Mouse (Mus musculus) splenic B cell, adult 2 months (primary cell): Measurements from ENCODE around the gene Gm5269.

Source experiments
- DNase-seq: peaks from one replicate; pipeline ENCODE4 v3.0.0-alpha.2; 2011; ENCODE audit warnings: low read depth, low spot score
- H3K27me3 ChIP-seq: 2 replicates; pipeline ENCODE4 v1.6.1; 2012; ENCODE audit warnings: mild to moderate bottlenecking, low read length, moderate library complexity, mixed read lengths; ENCODE audit not compliant: control insufficient read depth, poor library complexity, insufficient read depth, severe bottlenecking
- H3K36me3 ChIP-seq: 2 replicates; pipeline ENCODE4 v1.6.1; 2012; ENCODE audit warnings: mild to moderate bottlenecking, low read length, moderate library complexity, mixed read lengths; ENCODE audit not compliant: control insufficient read depth, poor library complexity, insufficient read depth, severe bottlenecking

Gene Gm5269

DNA sequence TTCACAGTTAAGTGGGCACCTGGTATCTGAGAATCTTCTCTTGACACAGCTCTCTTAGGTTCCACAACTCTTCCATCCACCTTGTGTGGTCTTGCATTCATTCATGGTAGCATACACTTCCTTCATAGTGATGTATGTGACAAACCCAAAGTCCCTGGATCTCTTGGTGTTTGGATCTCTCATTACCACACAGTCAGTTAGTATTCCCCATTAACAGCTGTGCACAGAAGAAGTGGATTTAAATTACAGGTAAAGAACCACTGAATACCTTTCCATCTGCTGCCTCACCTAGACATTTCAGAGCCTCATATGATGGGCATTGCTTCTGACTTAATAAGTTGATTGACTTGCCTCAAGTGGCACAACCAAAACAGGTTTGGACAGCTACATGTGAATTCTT, at the start of gene Gm5269:
TSS of gene Gm5269 (minus strand) at position 101 of the 400 bp plus-strand sequence.
- Histone ChIP-seq H3K36me3 (no peaks in the 10 kb centered on the region), H3K27me3 (no peaks in the 10 kb centered on the region)
- no peak for DNase-seq

DNA sequence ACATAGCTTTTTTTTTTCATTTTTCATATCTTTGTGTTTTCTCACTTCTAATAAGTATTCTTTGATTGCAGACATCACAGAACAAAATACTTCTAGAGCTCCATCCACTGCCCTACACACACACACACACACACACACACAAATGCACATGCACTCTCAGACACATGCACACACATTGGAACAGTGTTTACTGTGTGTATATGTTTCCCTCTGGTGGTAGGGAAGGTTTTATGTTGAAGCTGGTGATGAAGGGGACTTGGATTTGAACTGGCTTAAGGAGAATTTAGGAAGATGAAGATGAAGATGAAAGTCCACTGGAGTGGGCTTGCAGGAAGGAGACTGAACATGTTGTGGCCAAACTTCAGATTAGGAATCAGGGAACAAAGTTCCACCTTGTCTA, 41.1 kb upstream of the Gm5269 start:
- Histone ChIP-seq H3K36me3 (no peaks in the 10 kb centered on the region), H3K27me3 (no peaks in the 10 kb centered on the region)
- no peak for DNase-seq

DNA sequence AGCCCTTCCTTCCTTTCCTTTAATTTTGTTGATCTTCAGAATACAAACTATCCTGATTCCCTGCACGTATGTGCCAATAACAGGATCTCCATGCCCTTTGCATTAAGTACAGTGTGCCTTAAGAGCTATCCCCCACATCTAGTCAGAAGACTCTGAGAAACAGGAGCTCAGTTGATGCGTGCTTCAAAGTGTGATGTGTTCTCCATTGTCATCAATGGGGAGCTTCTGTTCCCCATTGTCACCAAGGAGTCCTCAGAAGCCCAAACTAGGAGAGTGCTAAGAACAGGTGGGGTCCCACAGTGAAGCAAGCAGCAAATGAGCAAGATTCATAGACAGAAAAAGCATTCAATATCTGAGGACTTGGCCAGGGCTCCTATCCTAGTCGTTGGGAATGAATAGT, 36.8 kb upstream of the Gm5269 start:
- DNase-seq: no peak
- Histone ChIP-seq H3K27me3 (no peaks in the 10 kb centered on the region), H3K36me3 (no peaks in the 10 kb centered on the region)

DNA sequence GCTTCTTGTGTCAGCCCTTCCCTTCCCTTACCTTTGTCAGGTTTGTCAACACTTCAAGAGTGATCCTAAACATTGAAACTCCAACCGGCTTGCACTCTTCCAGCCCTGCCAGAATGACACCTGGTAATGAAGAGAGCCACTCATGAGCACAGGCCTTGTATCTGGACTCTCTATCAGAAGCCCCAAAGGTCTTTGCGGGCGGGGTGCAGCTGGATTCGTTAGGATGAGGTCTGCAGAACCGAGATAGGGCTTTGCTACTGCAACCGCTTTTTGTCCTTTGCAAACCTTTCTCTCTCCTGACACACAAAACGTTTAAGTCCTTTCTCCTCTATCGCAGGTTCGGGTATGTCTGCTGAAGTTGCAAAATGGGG, 36.3 kb upstream of the Gm5269 start, which contains the start of gene Slc40a1:
TSS of gene Slc40a1 (minus strand) at position 131 of the 371 bp plus-strand sequence.
- Histone ChIP-seq H3K27me3 (no peaks in the 10 kb centered on the region), H3K36me3 (no peaks in the 10 kb centered on the region)
- DNase-seq: no peak

DNA sequence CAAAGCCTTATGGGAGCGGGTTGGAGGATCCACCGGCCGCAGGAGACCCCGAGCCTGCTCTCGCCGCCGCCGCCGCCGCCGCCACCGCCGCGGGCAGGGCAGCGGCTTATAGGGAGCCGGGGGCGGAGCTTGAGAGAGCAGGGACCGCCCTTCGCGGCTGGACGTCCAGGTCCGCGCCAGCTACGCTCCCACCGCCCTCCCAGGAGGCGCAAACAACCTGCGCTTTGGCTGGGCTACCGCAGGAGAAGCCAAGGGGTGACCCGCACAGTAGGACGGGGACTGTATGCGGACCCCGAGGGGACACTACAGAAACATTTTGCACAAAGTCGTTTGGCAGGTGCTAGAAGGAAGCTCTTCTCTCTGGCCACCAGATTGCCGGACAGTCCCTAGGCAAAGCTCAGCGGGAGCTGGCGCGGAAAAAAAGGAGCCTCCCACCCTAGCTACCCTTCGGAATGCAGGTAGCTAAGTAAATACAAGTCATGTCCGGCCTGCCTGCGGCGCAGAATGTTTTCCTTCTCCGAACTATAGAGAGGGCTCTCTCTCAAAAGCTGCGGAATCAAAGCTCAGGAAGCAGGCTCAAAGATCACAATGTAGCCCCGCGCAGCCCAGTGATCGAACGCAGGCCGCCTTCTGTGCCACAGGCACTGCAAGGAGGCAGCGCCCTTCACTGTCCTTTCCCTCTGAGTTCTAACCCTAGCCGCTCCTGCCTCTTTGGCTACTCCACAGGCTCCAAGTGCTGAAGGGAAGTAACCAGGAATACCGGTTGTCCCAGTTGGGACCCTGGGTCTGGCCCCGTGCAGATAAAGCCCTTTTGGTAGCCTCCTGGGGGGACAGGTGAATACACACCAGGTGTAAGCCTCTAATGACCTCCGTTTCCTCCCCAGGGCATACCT, 35.7 kb upstream of the Gm5269 start:
- H3K27me3 ChIP-seq: no peaks in the 10 kb centered on the region
- no peak for DNase-seq
- H3K36me3 ChIP-seq: no peaks in the 10 kb centered on the region

DNA sequence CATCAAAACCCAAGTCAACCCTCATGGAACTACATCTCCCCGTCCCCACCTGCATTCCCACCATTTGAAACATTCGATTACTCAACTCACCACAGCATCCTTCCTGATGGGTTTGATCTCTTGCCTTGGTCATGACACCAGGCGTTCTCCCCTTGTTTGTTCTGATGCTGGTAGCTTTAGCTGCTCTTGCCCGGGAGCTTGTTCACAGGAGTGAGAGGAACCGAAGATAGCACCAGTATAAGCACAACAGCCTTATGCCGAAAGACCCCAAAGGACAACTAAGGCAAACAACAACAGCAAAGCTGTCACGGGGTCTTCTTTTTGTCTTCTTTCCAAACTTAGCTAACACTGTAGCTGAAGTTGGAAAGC, 35.0 kb upstream of the Gm5269 start:
- H3K27me3 ChIP-seq: no peaks in the 10 kb centered on the region
- no peak for DNase-seq

DNA sequence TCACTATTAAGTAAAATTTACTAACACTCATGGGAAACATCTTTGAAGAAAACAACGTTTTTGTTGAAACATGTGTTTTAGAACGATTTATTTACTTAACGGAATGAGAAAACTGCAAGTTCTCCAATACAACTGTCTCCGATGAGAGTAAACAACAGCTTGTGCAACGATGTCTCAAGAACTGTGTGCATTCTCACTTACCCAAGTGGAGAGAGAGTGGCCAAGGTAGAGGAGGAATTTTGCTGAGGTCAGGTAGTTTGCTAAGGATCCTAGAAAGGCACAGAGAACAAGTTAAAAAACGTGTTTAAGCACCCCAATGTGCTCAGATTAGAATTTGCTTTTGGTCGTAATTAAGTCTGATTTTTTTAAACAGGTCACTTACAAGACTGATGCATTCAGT, 34.4 kb upstream of the Gm5269 start:
- Histone ChIP-seq H3K36me3 (no peaks in the 10 kb centered on the region), H3K27me3 (no peaks in the 10 kb centered on the region)
- no peak for DNase-seq

More for the DNA sequence above, 35.0 kb upstream of the Gm5269 start:
- H3K36me3 ChIP-seq: no peaks in the 10 kb centered on the region

DNA sequence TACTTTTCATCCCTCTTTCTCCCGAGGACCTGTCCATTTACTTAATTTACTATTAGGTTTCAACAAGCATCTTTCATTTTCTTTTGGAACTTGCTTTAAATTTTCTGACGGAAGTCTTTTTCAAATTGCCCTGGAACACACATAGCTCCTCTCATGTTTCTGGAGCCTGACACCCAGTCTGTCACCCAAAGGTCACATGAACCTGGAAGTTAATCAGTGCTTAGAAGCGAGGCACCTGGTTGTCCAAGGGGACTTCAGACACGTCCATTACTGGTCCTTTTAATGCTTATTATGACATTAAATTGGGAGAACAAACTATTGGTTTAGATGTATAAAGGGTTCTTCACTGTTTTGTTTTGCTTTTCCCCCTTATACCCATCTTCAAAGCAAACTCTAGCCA, 33.2 kb upstream of the Gm5269 start:
- no peak for DNase-seq

DNA sequence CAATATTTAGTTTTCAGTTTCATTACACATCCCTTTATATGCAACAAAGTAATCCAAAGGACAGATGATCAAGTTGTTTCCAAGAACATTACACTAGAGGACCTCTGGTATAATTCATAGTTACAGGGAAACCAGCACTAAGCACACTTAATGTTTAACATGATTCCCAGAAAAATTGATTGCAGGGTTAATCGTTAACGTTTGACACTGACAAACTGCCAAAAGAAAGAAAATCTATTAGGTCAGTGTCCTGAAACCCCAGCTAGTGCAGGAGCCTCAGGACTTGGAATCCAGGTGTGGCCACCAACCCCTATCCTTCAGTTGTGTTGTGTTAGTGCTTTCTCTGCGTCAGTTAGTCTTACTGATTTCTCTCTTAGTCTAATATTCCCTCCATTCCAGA, 30.6 kb upstream of the Gm5269 start:
- no peaks in the 10 kb centered on the region for H3K36me3 ChIP-seq
- no peak for DNase-seq
- H3K27me3 ChIP-seq: no peaks in the 10 kb centered on the region

More for the DNA sequence above, 33.2 kb upstream of the Gm5269 start:
- H3K36me3 ChIP-seq: no peaks in the 10 kb centered on the region
- H3K27me3 ChIP-seq: no peaks in the 10 kb centered on the region

DNA sequence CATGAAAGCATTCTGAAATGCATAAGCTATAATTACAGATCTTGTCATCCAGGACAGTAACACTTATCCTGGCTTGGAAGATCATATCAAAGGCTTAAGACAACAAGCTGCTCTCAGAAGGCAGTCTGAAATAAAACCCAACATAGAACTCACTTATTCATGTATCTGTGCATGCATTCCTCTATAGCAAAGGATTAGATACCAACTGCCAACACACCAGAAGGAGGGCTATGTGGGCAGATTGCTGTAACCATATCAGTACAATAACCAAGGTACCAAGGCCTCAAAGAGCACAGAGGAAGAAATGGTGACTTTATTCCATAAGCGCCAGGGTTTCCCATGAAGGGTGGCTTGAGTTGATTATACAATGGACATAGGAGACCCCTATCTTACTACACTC, 29.7 kb upstream of the Gm5269 start:
- no peaks in the 10 kb centered on the region for H3K36me3 ChIP-seq
- no peak for DNase-seq
- no peaks in the 10 kb centered on the region for H3K27me3 ChIP-seq

DNA sequence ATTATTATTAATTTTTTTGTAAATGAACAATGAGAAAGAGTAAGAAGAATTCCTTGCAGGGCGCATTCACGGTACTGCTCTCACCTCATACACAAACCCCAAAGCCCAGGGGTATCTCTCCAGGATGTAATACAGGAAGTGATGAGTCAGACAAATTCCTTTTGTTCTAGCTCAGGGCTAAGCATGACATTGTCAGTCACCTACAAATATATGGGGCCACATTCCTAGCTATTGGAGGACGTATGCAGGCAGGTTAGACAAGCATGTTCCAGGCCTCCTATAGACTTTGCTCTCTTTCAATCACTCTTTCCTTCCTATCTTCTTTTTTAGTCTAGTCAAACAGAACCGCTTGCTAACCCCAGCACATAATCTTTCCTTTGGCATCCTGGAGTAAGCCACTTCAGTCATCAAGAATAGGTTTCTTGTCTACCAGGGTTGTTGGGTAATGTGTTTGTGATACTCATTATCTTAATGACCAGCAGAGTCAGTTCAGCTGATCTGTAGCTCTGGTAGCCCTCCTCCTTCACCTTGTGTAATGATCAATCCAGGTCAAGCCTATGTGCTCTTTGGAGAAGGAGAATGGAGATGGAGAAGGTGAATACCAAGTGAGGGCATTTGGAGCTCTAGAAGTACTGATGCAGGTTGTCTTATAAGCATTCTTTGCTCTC, 27.2 kb upstream of the Gm5269 start:
- Histone ChIP-seq H3K36me3 (no peaks in the 10 kb centered on the region), H3K27me3 (no peaks in the 10 kb centered on the region)
- no peak for DNase-seq

DNA sequence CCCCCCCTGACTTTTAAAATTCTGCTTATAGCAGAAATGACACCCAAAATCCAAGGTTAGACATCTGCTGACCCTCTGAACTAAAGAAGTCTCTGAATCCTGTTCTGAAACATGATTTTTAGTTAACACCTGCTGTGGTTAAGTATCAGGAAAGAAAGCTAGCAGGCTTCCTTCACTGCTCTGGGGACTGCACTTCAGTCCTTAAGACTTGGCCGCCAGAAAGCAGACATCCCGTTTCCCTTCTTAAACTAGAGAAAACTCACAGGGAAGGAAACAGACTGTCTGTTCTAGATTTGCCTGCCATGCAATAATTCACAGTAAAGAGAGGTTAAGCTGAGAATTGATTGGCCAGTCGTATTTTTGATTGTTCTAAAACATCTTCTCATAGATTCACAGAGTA, 26.1 kb upstream of the Gm5269 start:
- Histone ChIP-seq H3K36me3 (no peaks in the 10 kb centered on the region), H3K27me3 (no peaks in the 10 kb centered on the region)
- no peak for DNase-seq

DNA sequence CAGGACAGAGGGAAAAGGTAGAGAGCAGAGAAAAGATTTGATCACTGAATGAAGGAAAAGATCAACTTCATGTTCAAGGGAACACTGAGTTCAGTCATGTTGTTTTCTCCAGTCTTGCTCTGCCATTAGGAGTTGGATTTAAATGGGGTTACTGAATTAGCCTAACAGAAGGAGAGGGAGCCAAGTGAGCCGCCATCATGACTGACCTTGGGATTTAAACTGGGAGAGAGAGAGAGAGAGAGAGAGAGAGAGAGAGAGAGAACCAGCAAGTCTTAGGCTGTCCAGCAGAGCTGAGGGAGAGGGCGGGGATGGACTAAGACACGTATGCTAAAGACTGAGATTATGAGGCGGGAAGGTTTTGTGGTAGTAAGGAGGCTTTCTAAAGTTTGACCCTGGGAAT, 24.2 kb upstream of the Gm5269 start:
- H3K27me3 ChIP-seq: no peaks in the 10 kb centered on the region
- no peak for DNase-seq

DNA sequence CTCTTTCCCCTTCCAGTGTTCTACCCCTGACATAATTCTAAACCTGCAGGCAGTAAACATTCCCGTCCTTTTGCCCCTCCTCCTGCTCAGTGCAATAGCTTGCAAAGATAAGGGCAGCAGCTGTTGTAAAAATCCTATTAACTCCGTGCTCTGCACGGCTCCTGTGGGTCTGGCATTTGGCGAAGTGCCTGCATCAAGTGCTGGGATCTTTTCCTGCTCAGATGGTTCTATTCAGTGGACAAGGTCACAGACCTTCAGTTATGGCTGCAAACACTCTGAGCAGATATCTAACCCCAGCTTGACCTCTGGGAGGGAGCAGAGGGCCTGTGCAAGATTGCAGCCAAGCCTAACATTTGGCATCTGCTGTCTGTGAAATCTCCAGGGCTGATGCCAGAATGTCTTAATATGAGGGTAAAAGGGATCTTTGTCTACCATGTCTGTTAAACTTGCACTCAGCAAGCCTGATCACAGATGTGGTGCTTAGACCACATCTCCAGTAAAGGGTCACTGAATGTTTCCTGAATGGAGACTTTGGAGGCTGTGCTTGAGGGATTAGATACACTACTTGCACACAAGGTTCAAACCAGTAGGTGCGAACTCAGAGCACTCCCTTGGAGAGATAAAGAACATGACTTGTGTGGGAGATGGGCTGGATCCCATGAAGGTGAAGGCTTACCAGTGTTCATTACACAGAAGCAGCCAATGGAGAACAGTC, 15.2 kb upstream of the Gm5269 start:
- Histone ChIP-seq H3K27me3 (no peaks in the 10 kb centered on the region), H3K36me3 (no peaks in the 10 kb centered on the region)
- DNase-seq: no peak

More for the DNA sequence above, 24.2 kb upstream of the Gm5269 start:
- no peaks in the 10 kb centered on the region for H3K36me3 ChIP-seq

DNA sequence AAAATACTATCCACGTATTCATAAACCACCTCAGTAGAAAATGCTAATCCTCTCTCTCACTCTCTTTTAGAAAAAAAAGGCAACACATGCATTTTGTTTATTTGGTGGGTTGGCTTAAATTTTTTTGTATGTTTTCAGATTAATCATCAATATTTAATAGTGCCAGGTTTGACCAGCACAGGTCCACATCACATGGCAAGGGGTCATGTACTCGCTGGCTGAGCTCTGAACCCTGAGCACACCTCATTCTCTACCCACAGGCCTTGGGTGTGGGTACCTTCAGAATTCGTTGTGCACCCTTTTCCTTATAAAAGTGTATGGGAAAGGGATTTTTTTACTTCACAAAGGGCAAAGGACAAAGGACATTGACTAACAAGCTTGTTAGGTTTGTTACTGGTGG, 14.1 kb upstream of the Gm5269 start:
- no peak for DNase-seq
- Histone ChIP-seq H3K36me3 (no peaks in the 10 kb centered on the region), H3K27me3 (no peaks in the 10 kb centered on the region)
